Mouse (Mus musculus) MEL-GATA-1-ER (cell line): ENCODE measurements around the gene Cpne5.
"Not testable (repeated sequence)": the region's sequence is repeated elsewhere in the genome, so short reads cannot be mapped to it uniquely, and the experiment has no call there.

Experiments
- DNase-seq: peaks from one replicate; pipeline ENCODE4 v3.0.0-alpha.2; 2012; ENCODE audit warnings: low read depth; ENCODE audit errors: extremely low read depth

Cpne5 gene

GRCm38 (mm10) chr17:29143266-29143665 lies 94.7 kb downstream of the Cpne5 start:
- DNase-seq = no peak

- peak; percentile 44 for DNase-seq
Observed at GRCm38 (mm10) chr17:29141577-29141976, 96.4 kb downstream of the Cpne5 start.

- no peak for DNase-seq
Observed at GRCm38 (mm10) chr17:29137906-29138305, 100.1 kb downstream of the Cpne5 start.

- DNase-seq = no peak
Observed at GRCm38 (mm10) chr17:29136236-29136635, 101.7 kb downstream of the Cpne5 start.

- DNase-seq = no peak
Observed at GRCm38 (mm10) chr17:29135066-29135465, 102.9 kb downstream of the Cpne5 start.

- DNase-seq = no peak
Observed at GRCm38 (mm10) chr17:29129341-29129740, 108.6 kb downstream of the Cpne5 start.

- DNase-seq = no peak
Observed at GRCm38 (mm10) chr17:29126561-29126960, 111.4 kb downstream of the Cpne5 start.

- DNase-seq = no peak
Observed at GRCm38 (mm10) chr17:29123578-29124174, 114.3 kb downstream of the Cpne5 start.

- no peak for DNase-seq
Observed at GRCm38 (mm10) chr17:29122817-29123216, 115.2 kb downstream of the Cpne5 start.

GRCm38 (mm10) chr17:29120666-29121065 lies 117.3 kb downstream of the Cpne5 start:
- DNase-seq = no peak

- DNase-seq = no peak
Observed at GRCm38 (mm10) chr17:29118057-29118456, 119.9 kb downstream of the Cpne5 start.

GRCm38 (mm10) chr17:29117006-29117648 lies 120.8 kb downstream of the Cpne5 start:
- no peak for DNase-seq

GRCm38 (mm10) chr17:29116023-29116422 lies 121.9 kb downstream of the Cpne5 start:
- DNase-seq = no peak

GRCm38 (mm10) chr17:29113591-29114352 lies 124.2 kb downstream of the Cpne5 start, which contains the start of gene Rab44:
Gene Rab44 (plus strand): TSS chr17:29114145.
- no peak for DNase-seq

GRCm38 (mm10) chr17:29111332-29111731 lies 126.6 kb downstream of the Cpne5 start:
- peak; percentile 96 for DNase-seq

- not testable (repeated sequence) for DNase-seq
Observed at GRCm38 (mm10) chr17:29110356-29110755, 127.6 kb downstream of the Cpne5 start.
